Mouse (Mus musculus) embryonic fibroblast, embryonic 13.5 days (primary cell): ENCODE measurements around the gene Ivl.

ENCODE experiments used
- CTCF ChIP-seq: IDR thresholded peaks from 2 replicates; pipeline ENCODE4 v1.5.1; 2011; ENCODE audit warnings: mild to moderate bottlenecking, control low read depth, low read length, moderate library complexity, borderline replicate concordance; ENCODE audit not compliant: insufficient read depth
- POLR2A ChIP-seq: IDR thresholded peaks from 2 replicates; pipeline ENCODE4 v1.6.1; 2011; ENCODE audit warnings: low read depth, mild to moderate bottlenecking, control low read depth, low read length, moderate library complexity

DNA sequence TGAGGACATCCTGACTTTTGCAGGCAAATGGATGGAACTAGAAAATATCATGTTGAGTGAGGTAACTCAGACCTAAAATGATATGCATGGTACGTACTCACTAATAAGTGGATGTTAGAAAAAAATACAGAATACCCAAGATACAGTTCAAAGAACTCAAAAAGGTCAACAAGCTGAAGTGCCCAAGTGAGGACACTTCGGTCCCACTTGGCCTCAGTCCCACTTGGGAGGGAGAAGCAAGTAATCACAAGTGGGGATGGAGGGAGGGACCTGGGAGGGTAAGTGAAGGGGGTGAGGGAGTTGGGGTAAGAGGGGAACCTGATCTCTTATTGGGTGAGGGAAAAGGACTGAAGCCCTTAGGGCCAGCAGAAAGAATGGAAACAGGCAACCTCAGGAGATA lies 4.8 kb downstream of the Ivl start:
- no peak for TF ChIP-seq CTCF
- no peak for TF ChIP-seq POLR2A
